Mouse (Mus musculus): ENCODE measurements around the gene Ubqln1. TPM values are rescaled to one million over a fixed set of nuclear protein-coding genes. Genes with fewer than 3 reads are reported as not detected.

Gene Ubqln1
- polyA plus RNA-seq (2014; fragmentation: Illumina TruSeq; extraction: RNeasy Lipid Tissue Mini Kit (QIAGEN cat#74804); ENCODE audit: low read depth, low replicate concordance): 45.7 TPM

DNA sequence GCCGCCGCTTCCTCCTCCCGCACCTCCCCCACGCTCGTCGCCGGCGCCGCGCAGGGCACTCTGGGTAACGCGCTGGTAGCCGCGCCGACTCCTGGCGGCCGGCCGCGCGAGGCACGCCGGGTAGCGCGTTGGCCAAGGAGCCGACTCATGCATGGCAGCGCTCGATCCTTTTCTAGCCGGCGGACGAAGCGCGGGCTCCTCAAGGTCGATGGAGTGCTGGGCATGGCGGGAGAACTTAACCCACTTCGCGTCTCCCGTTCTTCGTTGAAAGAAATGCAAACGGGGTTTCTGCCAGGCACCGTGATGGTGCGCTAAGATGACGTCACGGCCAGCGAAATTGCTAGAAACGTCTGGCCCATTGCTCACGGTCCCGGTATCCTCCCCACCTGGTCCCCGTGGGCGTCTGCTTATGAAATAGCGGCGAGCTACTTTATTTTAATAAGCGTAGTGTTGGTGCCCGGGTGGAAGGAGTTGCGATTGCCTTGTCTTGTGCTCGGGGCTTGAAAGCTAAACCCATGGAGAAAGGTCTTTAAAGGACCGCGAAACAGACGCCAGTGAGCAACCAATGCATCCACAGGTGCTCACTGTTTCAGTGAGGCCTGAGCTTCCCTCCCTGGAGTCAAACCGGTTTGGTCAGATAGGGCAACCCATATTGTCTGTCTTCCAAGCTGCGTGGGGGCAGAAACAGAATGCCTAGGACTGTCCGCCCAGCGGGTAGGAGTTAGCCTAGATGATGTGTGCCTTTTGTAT lies at the start of gene Ubqln1:
Gene Ubqln1, minus strand, starts transcription at position 62 of the 750 bp plus-strand sequence.

DNA sequence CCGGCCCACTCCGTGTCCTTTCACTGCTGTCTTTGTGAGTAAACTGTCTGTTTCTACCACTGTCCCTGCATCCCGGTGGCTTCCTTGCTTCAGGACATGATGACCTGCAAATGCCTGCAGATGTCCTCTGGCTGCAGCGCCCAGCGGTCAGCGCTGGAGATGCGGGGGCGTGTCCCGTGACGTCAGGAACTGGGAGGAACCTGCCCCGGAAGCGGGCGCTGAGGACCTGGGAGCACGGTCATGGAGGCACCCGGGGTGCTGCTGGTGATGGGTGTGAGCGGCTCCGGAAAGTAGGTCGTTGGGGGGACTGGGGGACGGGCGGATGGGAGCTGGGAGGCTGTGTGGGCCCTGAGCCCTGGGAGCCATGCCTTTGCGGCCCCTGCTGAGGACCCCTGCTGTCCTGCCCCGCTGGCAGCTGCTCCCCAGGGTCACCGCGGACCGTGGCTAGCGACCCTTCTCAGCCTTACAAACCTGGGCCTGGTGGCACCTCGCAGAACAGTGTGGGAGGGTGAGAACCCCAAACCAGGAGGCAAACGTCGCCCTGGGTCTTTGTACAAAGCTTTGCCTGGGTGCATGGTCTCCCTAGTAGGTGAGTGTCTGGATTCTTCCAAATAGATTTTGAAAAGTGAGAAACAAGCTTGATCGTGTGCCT lies 57.9 kb downstream of the Ubqln1 start, which contains the start of gene Idnk:
Gene Idnk, plus strand, starts transcription at position 203 of the 652 bp plus-strand sequence.

DNA sequence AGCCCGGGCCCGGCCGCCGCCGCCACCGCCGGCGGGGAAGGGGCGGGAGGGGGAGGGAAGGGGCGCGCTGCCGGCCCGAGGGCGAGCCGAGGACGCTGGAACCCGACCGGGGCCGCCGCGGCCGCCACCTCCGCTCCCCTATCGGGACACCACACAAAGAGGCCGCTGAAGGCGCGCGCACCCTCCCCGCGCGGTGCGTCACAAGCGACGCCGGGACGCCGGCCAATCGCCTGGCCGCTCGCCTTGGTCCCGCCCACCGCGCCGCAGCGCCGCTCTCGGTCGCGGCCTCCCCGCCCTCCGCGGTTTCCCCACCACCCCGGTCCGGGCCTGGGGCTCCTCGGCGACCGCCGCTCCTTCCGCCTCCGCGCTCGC lies 87.1 kb downstream of the Ubqln1 start, which contains the start of gene Hnrnpa0:
Gene Hnrnpa0, minus strand, starts transcription at position 161 of the 372 bp plus-strand sequence.

Other genes starting within 250 kb of the Ubqln1 start
- gene Klhl3, start 102.1 kb downstream of the Ubqln1 start, polyA plus RNA-seq (2014; fragmentation: Illumina TruSeq; extraction: RNeasy Lipid Tissue Mini Kit (QIAGEN cat#74804); ENCODE audit: low read depth, low replicate concordance): 3.8 TPM
- 34.5 TPM for gene Hnrnpa0, start 87.1 kb downstream of the Ubqln1 start, polyA plus RNA-seq (2014; fragmentation: Illumina TruSeq; extraction: RNeasy Lipid Tissue Mini Kit (QIAGEN cat#74804); ENCODE audit: low read depth, low replicate concordance)
- 25.6 TPM for gene Idnk, start 58.0 kb downstream of the Ubqln1 start, polyA plus RNA-seq (2014; fragmentation: Illumina TruSeq; extraction: RNeasy Lipid Tissue Mini Kit (QIAGEN cat#74804); ENCODE audit: low read depth, low replicate concordance)
- 38.2 TPM for gene Gkap1, start 60.0 kb upstream of the Ubqln1 start, polyA plus RNA-seq (2014; fragmentation: Illumina TruSeq; extraction: RNeasy Lipid Tissue Mini Kit (QIAGEN cat#74804); ENCODE audit: low read depth, low replicate concordance)
- gene Kif27, start 143.5 kb upstream of the Ubqln1 start, polyA plus RNA-seq (2014; fragmentation: Illumina TruSeq; extraction: RNeasy Lipid Tissue Mini Kit (QIAGEN cat#74804); ENCODE audit: low read depth, low replicate concordance): not detected
- gene 2210016F16Rik, start 169.6 kb upstream of the Ubqln1 start, polyA plus RNA-seq (2014; fragmentation: Illumina TruSeq; extraction: RNeasy Lipid Tissue Mini Kit (QIAGEN cat#74804); ENCODE audit: low read depth, low replicate concordance): 16.2 TPM
- gene Rmi1, start 186.6 kb upstream of the Ubqln1 start, polyA plus RNA-seq (2014; fragmentation: Illumina TruSeq; extraction: RNeasy Lipid Tissue Mini Kit (QIAGEN cat#74804); ENCODE audit: low read depth, low replicate concordance): 16.7 TPM
- 281 TPM for gene Hnrnpk, start 187.7 kb upstream of the Ubqln1 start, polyA plus RNA-seq (2014; fragmentation: Illumina TruSeq; extraction: RNeasy Lipid Tissue Mini Kit (QIAGEN cat#74804); ENCODE audit: low read depth, low replicate concordance)